Mouse (Mus musculus): ENCODE measurements around the gene Mecom. TPM values are rescaled to one million over a fixed set of nuclear protein-coding genes. Genes with fewer than 3 reads are reported as not detected.
A peak's percentile ranks its signal among the peaks of the same experiment; 100 is the strongest.
"Not testable (repeated sequence)": the region's sequence is repeated elsewhere in the genome, so short reads cannot be mapped to it uniquely, and the experiment has no call there.

Gene Mecom
- polyA plus RNA-seq, 1 experiment from 2014 or later: 10.2 TPM

GRCm38 (mm10) chr3:30553741-30554140 is 5.9 kb upstream of the Mecom start:
- H3K4me3 ChIP-seq (ENCODE audit: low read length): no peak overlapping the region
- H3K36me3 ChIP-seq (ENCODE audit: control insufficient read depth, insufficient read depth, low read length): no peaks in the 10 kb centered on the region
- no peaks in the 10 kb centered on the region for H3K9me3 ChIP-seq (ENCODE audit: control insufficient read depth, low read length)
- no peaks in the 10 kb centered on the region; the same call in 1 of the 2 replicates for H3K4me1 ChIP-seq (ENCODE audit: control insufficient read depth, insufficient read depth, low read length)
- WGBS: 52% methylated on average over 6 of the region's 6 CpGs
- no peak overlapping the region for H3K4me2 ChIP-seq (ENCODE audit: low read depth, low read length)
- no peaks in the 10 kb centered on the region for H3K27me3 ChIP-seq (replicated peaks; ENCODE audit: control insufficient read depth, insufficient read depth, low read length)
- peak; percentile 56; the same call in 1 of the 2 replicates for ATAC-seq
- no peak overlapping the region for H3K9ac ChIP-seq (ENCODE audit: low read depth, low read length)
- no peak overlapping the region for H3K27ac ChIP-seq (ENCODE audit: low read length)

- no peaks in the 10 kb centered on the region; the same call in 1 of the 2 replicates for H3K4me1 ChIP-seq (ENCODE audit: control insufficient read depth, insufficient read depth, low read length)
- H3K9me3 ChIP-seq (ENCODE audit: control insufficient read depth, low read length): no peaks in the 10 kb centered on the region
- H3K4me3 ChIP-seq (ENCODE audit: low read length): no peak overlapping the region
- ATAC-seq: no peak
- H3K4me2 ChIP-seq (ENCODE audit: low read depth, low read length): no peak overlapping the region
- H3K9ac ChIP-seq (ENCODE audit: low read depth, low read length): no peak overlapping the region
- no peak overlapping the region for H3K27ac ChIP-seq (ENCODE audit: low read length)
- no peaks in the 10 kb centered on the region for H3K27me3 ChIP-seq (replicated peaks; ENCODE audit: control insufficient read depth, insufficient read depth, low read length)
- H3K36me3 ChIP-seq (ENCODE audit: control insufficient read depth, insufficient read depth, low read length): no peaks in the 10 kb centered on the region
- 52% methylated on average over 2 of the region's 2 CpGs for WGBS
These were observed 2.4 kb upstream of the Mecom start for GRCm38 (mm10) chr3:30550218-30550617.

GRCm38 (mm10) chr3:30548928-30549327 is 1.1 kb upstream of the Mecom start:
- no peaks in the 10 kb centered on the region for H3K27me3 ChIP-seq (replicated peaks; ENCODE audit: control insufficient read depth, insufficient read depth, low read length)
- no peak overlapping the region for H3K27ac ChIP-seq (ENCODE audit: low read length)
- H3K36me3 ChIP-seq (ENCODE audit: control insufficient read depth, insufficient read depth, low read length): no peaks in the 10 kb centered on the region
- 0 out of 2 replicates have a peak, but pooled peaks have one; percentile 18 for ATAC-seq
- H3K4me2 ChIP-seq (ENCODE audit: low read depth, low read length): no peak overlapping the region
- H3K4me1 ChIP-seq (ENCODE audit: control insufficient read depth, insufficient read depth, low read length): no peaks in the 10 kb centered on the region; the same call in 1 of the 2 replicates
- 52% methylated on average over 7 of the region's 7 CpGs for WGBS
- no peak overlapping the region for H3K9ac ChIP-seq (ENCODE audit: low read depth, low read length)
- no peak overlapping the region for H3K4me3 ChIP-seq (ENCODE audit: low read length)
- H3K9me3 ChIP-seq (ENCODE audit: control insufficient read depth, low read length): no peaks in the 10 kb centered on the region

GRCm38 (mm10) chr3:30546831-30547369 is 908 bp downstream of the Mecom start:
- no peak overlapping the region for H3K27ac ChIP-seq (ENCODE audit: low read length)
- no peaks in the 10 kb centered on the region for H3K27me3 ChIP-seq (replicated peaks; ENCODE audit: control insufficient read depth, insufficient read depth, low read length)
- WGBS: 55% methylated on average over 11 of the region's 11 CpGs
- H3K9ac ChIP-seq (ENCODE audit: low read depth, low read length): no peak overlapping the region
- no peak for ATAC-seq
- H3K4me2 ChIP-seq (ENCODE audit: low read depth, low read length): no peak overlapping the region
- H3K4me1 ChIP-seq (ENCODE audit: control insufficient read depth, insufficient read depth, low read length): no peaks in the 10 kb centered on the region; the same call in 1 of the 2 replicates
- H3K9me3 ChIP-seq (ENCODE audit: control insufficient read depth, low read length): no peaks in the 10 kb centered on the region
- H3K4me3 ChIP-seq (ENCODE audit: low read length): no peak overlapping the region
- H3K36me3 ChIP-seq (ENCODE audit: control insufficient read depth, insufficient read depth, low read length): no peaks in the 10 kb centered on the region

- no peak overlapping the region for H3K4me2 ChIP-seq (ENCODE audit: low read depth, low read length)
- no peak for ATAC-seq
- no peaks in the 10 kb centered on the region; the same call in 1 of the 2 replicates for H3K4me1 ChIP-seq (ENCODE audit: control insufficient read depth, insufficient read depth, low read length)
- no peaks in the 10 kb centered on the region for H3K9me3 ChIP-seq (ENCODE audit: control insufficient read depth, low read length)
- no peak overlapping the region for H3K4me3 ChIP-seq (ENCODE audit: low read length)
- H3K27me3 ChIP-seq (replicated peaks; ENCODE audit: control insufficient read depth, insufficient read depth, low read length): no peaks in the 10 kb centered on the region
- WGBS: 50% methylated on average over 13 of the region's 13 CpGs
- no peak overlapping the region for H3K9ac ChIP-seq (ENCODE audit: low read depth, low read length)
- H3K36me3 ChIP-seq (ENCODE audit: control insufficient read depth, insufficient read depth, low read length): no peaks in the 10 kb centered on the region
- H3K27ac ChIP-seq (ENCODE audit: low read length): no peak overlapping the region
These were observed 1.4 kb downstream of the Mecom start for GRCm38 (mm10) chr3:30546366-30546765.

- no peak overlapping the region for H3K4me2 ChIP-seq (ENCODE audit: low read depth, low read length)
- WGBS: 88% methylated on average over 5 of the region's 5 CpGs
- no peak overlapping the region for H3K4me3 ChIP-seq (ENCODE audit: low read length)
- no peak for ATAC-seq
- H3K36me3 ChIP-seq (ENCODE audit: control insufficient read depth, insufficient read depth, low read length): no peaks in the 10 kb centered on the region
- no peaks in the 10 kb centered on the region for H3K9me3 ChIP-seq (ENCODE audit: control insufficient read depth, low read length)
- no peak overlapping the region for H3K27ac ChIP-seq (ENCODE audit: low read length)
- no peak overlapping the region for H3K9ac ChIP-seq (ENCODE audit: low read depth, low read length)
- H3K4me1 ChIP-seq (ENCODE audit: control insufficient read depth, insufficient read depth, low read length): no peaks in the 10 kb centered on the region; the same call in 1 of the 2 replicates
- no peaks in the 10 kb centered on the region for H3K27me3 ChIP-seq (replicated peaks; ENCODE audit: control insufficient read depth, insufficient read depth, low read length)
These were observed 2.6 kb downstream of the Mecom start for GRCm38 (mm10) chr3:30545246-30545645.

GRCm38 (mm10) chr3:30544305-30544704 is 3.5 kb downstream of the Mecom start:
- H3K9me3 ChIP-seq (ENCODE audit: control insufficient read depth, low read length): no peaks in the 10 kb centered on the region
- no peaks in the 10 kb centered on the region for H3K36me3 ChIP-seq (ENCODE audit: control insufficient read depth, insufficient read depth, low read length)
- H3K4me3 ChIP-seq (ENCODE audit: low read length): no peak overlapping the region
- WGBS: 47% methylated on average over 5 of the region's 5 CpGs
- no peaks in the 10 kb centered on the region for H3K27me3 ChIP-seq (replicated peaks; ENCODE audit: control insufficient read depth, insufficient read depth, low read length)
- H3K4me2 ChIP-seq (ENCODE audit: low read depth, low read length): no peak overlapping the region
- no peak overlapping the region for H3K27ac ChIP-seq (ENCODE audit: low read length)
- no peaks in the 10 kb centered on the region; the same call in 1 of the 2 replicates for H3K4me1 ChIP-seq (ENCODE audit: control insufficient read depth, insufficient read depth, low read length)
- ATAC-seq: no peak
- no peak overlapping the region for H3K9ac ChIP-seq (ENCODE audit: low read depth, low read length)

- Histone ChIP-seq H3K4me1 (ENCODE audit: control insufficient read depth, insufficient read depth, low read length) (no peaks in the 10 kb centered on the region), H3K27ac (ENCODE audit: low read length) (no peak overlapping the region), H3K4me3 (ENCODE audit: low read length) (no peak overlapping the region), H3K9ac (ENCODE audit: low read depth, low read length) (no peak overlapping the region), H3K36me3 (ENCODE audit: control insufficient read depth, insufficient read depth, low read length) (no peaks in the 10 kb centered on the region), H3K9me3 (ENCODE audit: control insufficient read depth, low read length) (peaks cover 3% of the 10 kb centered on the region; the same call in 1 of the 2 replicates), H3K4me2 (ENCODE audit: low read depth, low read length) (no peak overlapping the region), H3K27me3 (replicated peaks; ENCODE audit: control insufficient read depth, insufficient read depth, low read length) (no peaks in the 10 kb centered on the region)
- ATAC-seq: no peak
- 74% methylated on average over 11 of the region's 11 CpGs for WGBS
These were observed 12.0 kb downstream of the Mecom start for GRCm38 (mm10) chr3:30535821-30536220.

GRCm38 (mm10) chr3:30520751-30521150 is 27.1 kb downstream of the Mecom start:
- H3K9ac ChIP-seq (ENCODE audit: low read depth, low read length); ATAC-seq; H3K36me3 ChIP-seq (ENCODE audit: control insufficient read depth, insufficient read depth, low read length); H3K9me3 ChIP-seq (ENCODE audit: control insufficient read depth, low read length); H3K27ac ChIP-seq (ENCODE audit: low read length); H3K27me3 ChIP-seq (replicated peaks; ENCODE audit: control insufficient read depth, insufficient read depth, low read length); H3K4me2 ChIP-seq (ENCODE audit: low read depth, low read length); H3K4me3 ChIP-seq (ENCODE audit: low read length); H3K4me1 ChIP-seq (ENCODE audit: control insufficient read depth, insufficient read depth, low read length): not testable (repeated sequence)
- WGBS: 59% methylated on average over 3 of the region's 3 CpGs

GRCm38 (mm10) chr3:30519425-30519824 is 28.4 kb downstream of the Mecom start:
- 50% methylated on average over 1 of the region's 1 CpGs for WGBS
- H3K36me3 ChIP-seq (ENCODE audit: control insufficient read depth, insufficient read depth, low read length): no peaks in the 10 kb centered on the region
- H3K4me2 ChIP-seq (ENCODE audit: low read depth, low read length): no peak overlapping the region
- no peaks in the 10 kb centered on the region for H3K9me3 ChIP-seq (ENCODE audit: control insufficient read depth, low read length)
- no peak overlapping the region for H3K9ac ChIP-seq (ENCODE audit: low read depth, low read length)
- H3K4me3 ChIP-seq (ENCODE audit: low read length): no peak overlapping the region
- peaks cover 17% of the 10 kb centered on the region for H3K27me3 ChIP-seq (replicated peaks; ENCODE audit: control insufficient read depth, insufficient read depth, low read length)
- peaks cover 8% of the 10 kb centered on the region for H3K4me1 ChIP-seq (ENCODE audit: control insufficient read depth, insufficient read depth, low read length)
- ATAC-seq: no peak
- H3K27ac ChIP-seq (ENCODE audit: low read length): no peak overlapping the region
